Mouse (Mus musculus) kidney, embryonic 14.5 days (tissue): ENCODE data around the gene Rad51b. TPM values are rescaled to one million over a fixed set of nuclear protein-coding genes. Genes with fewer than 3 reads are reported as not detected.

Experiments
- ATAC-seq: fragments of 200-750 bp; cut with Nextera tagmentation; 2 replicates; pipeline ENCODE4 v1.8.0; 2017; ENCODE audit warnings: moderate number of reproducible peaks, mild to moderate bottlenecking, moderate TSS enrichment, moderate library complexity; ENCODE audit not compliant: low FRiP score, low TSS enrichment
- H3K27ac ChIP-seq: fragments of 300-500 bp; sonication (generic); 2 replicates; pipeline ENCODE4 v1.5.1; 2014; ENCODE audit warnings: low read depth, mild to moderate bottlenecking, low read length, moderate library complexity, mixed read lengths
- H3K27me3 ChIP-seq: fragments of 300-500 bp; sonication (generic); 2 replicates; pipeline ENCODE4 v1.6.1; 2014; ENCODE audit warnings: mild to moderate bottlenecking, low read length; ENCODE audit not compliant: control insufficient read depth, insufficient read depth
- H3K36me3 ChIP-seq: fragments of 300-500 bp; sonication (generic); 2 replicates; pipeline ENCODE4 v1.6.1; 2014; ENCODE audit warnings: low read length, mixed read lengths; ENCODE audit not compliant: control insufficient read depth, insufficient read depth
- H3K4me1 ChIP-seq: fragments of 300-500 bp; sonication (generic); 2 replicates; pipeline ENCODE4 v1.6.1; 2014; ENCODE audit warnings: low read length, mixed read lengths; ENCODE audit not compliant: control insufficient read depth, insufficient read depth
- H3K4me2 ChIP-seq: fragments of 300-500 bp; sonication (generic); replicated peaks from 2 replicates; pipeline ENCODE4 v1.6.1; 2014; ENCODE audit warnings: low read depth, mild to moderate bottlenecking, low read length
- H3K4me3 ChIP-seq: fragments of 300-500 bp; sonication (generic); 2 replicates; pipeline ENCODE4 v1.5.1; 2014; ENCODE audit warnings: mild to moderate bottlenecking, low read length
- H3K9ac ChIP-seq: fragments of 300-500 bp; sonication (generic); 2 replicates; pipeline ENCODE4 v1.6.1; 2014; ENCODE audit warnings: low read depth, mild to moderate bottlenecking, low read length, moderate library complexity
- H3K9me3 ChIP-seq: fragments of 300-500 bp; sonication (generic); 2 replicates; pipeline ENCODE4 v1.6.1; 2016; ENCODE audit warnings: low read length; ENCODE audit not compliant: control insufficient read depth
- WGBS: fragments of 180-500 bp; shearing (Covaris S2); extraction: QIAGEN DNeasy Blood & Tissue Kit; methylation state at CpG from one replicate; pipeline ENCODE4 v1.1.7; 2014; 5-methylcytosine and 5-hydroxymethylcytosine counted together
- polyA plus RNA-seq: library from polyadenylated mRNA; unstranded; fragments of >200 nt; fragmentation: Nextera tagmentation; extraction: Ambion mirVana; gene quantifications from 2 replicates; pipeline ENCODE4 v1.2.1, GENCODE M21; 2014

The Rad51b gene
- polyA plus RNA-seq, 1 experiment from 2014 or later = 7.2 TPM

- WGBS = 91% methylated on average over 2 of the region's 2 CpGs
- Histone ChIP-seq H3K4me1 (no peaks in the 10 kb centered on the region), H3K36me3 (no peaks in the 10 kb centered on the region), H3K27ac (no peak overlapping the region), H3K4me3 (no peak overlapping the region), H3K9me3 (no peaks in the 10 kb centered on the region), H3K9ac (no peak overlapping the region), H3K27me3 (no peaks in the 10 kb centered on the region), H3K4me2 (no peak overlapping the region)
- ATAC-seq = no peak
Measured at GRCm38 (mm10) chr12:79585336-79585735, 288.3 kb downstream of the Rad51b start.

- Histone ChIP-seq H3K36me3 (no peaks in the 10 kb centered on the region), H3K27me3 (no peaks in the 10 kb centered on the region), H3K4me1 (0 out of 2 replicates have a peak, but pooled peaks cover 5% of the 10 kb centered on the region), H3K9me3 (no peaks in the 10 kb centered on the region), H3K4me3 (no peak overlapping the region), H3K4me2 (no peak overlapping the region), H3K9ac (no peak overlapping the region), H3K27ac (no peak overlapping the region)
- ATAC-seq = no peak
- 96% methylated on average over 4 of the region's 4 CpGs for WGBS
Measured at GRCm38 (mm10) chr12:79588831-79589230, 291.7 kb downstream of the Rad51b start.

- no peak for ATAC-seq
- H3K4me1 ChIP-seq = 0 out of 2 replicates have a peak, but pooled peaks cover 5% of the 10 kb centered on the region
- no peak overlapping the region for H3K4me3 ChIP-seq
- 49% methylated on average over 4 of the region's 4 CpGs for WGBS
- H3K27ac ChIP-seq = no peak overlapping the region
- H3K27me3 ChIP-seq = no peaks in the 10 kb centered on the region
- no peaks in the 10 kb centered on the region for H3K9me3 ChIP-seq
- H3K36me3 ChIP-seq = no peaks in the 10 kb centered on the region
- H3K9ac ChIP-seq = no peak overlapping the region
- no peak overlapping the region for H3K4me2 ChIP-seq
Measured at GRCm38 (mm10) chr12:79592206-79592605, 295.1 kb downstream of the Rad51b start.

GRCm38 (mm10) chr12:79596842-79597241 is 299.8 kb downstream of the Rad51b start:
- no peak overlapping the region for H3K4me2 ChIP-seq
- H3K27ac ChIP-seq = no peak overlapping the region
- no peaks in the 10 kb centered on the region for H3K36me3 ChIP-seq
- ATAC-seq = no peak
- H3K9ac ChIP-seq = no peak overlapping the region
- no peaks in the 10 kb centered on the region for H3K9me3 ChIP-seq
- peaks cover 21% of the 10 kb centered on the region; the same call in 1 of the 2 replicates for H3K4me1 ChIP-seq
- no peaks in the 10 kb centered on the region for H3K27me3 ChIP-seq
- H3K4me3 ChIP-seq = no peak overlapping the region

GRCm38 (mm10) chr12:79597351-79597750 is 300.3 kb downstream of the Rad51b start:
- H3K9ac ChIP-seq = no peak overlapping the region
- 91% methylated on average over 2 of the region's 2 CpGs for WGBS
- H3K9me3 ChIP-seq = no peaks in the 10 kb centered on the region
- H3K4me1 ChIP-seq = peaks cover 18% of the 10 kb centered on the region; the same call in 1 of the 2 replicates
- no peak overlapping the region for H3K4me2 ChIP-seq
- H3K4me3 ChIP-seq = no peak overlapping the region
- ATAC-seq = no peak
- H3K27me3 ChIP-seq = no peaks in the 10 kb centered on the region
- H3K36me3 ChIP-seq = no peaks in the 10 kb centered on the region
- H3K27ac ChIP-seq = peak overlapping the region; percentile 48; the same call in 1 of the 2 replicates

- H3K4me1 ChIP-seq = peaks cover 16% of the 10 kb centered on the region; the same call in 1 of the 2 replicates
Measured at GRCm38 (mm10) chr12:79597786-79598185, 300.7 kb downstream of the Rad51b start.

GRCm38 (mm10) chr12:79598496-79598895 is 301.4 kb downstream of the Rad51b start:
- 17% methylated on average over 4 of the region's 4 CpGs for WGBS
- H3K9ac ChIP-seq = no peak overlapping the region
- peak overlapping the region; percentile 39; the same call in 1 of the 2 replicates for H3K27ac ChIP-seq
- H3K9me3 ChIP-seq = no peaks in the 10 kb centered on the region
- no peak overlapping the region for H3K4me3 ChIP-seq
- H3K4me1 ChIP-seq = peaks cover 16% of the 10 kb centered on the region; the same call in 1 of the 2 replicates
- no peaks in the 10 kb centered on the region for H3K36me3 ChIP-seq
- no peaks in the 10 kb centered on the region for H3K27me3 ChIP-seq
- no peak overlapping the region for H3K4me2 ChIP-seq
- ATAC-seq = peak; percentile 53; the same call in 1 of the 2 replicates

More at GRCm38 (mm10) chr12:79597786-79598185, 300.7 kb downstream of the Rad51b start:
- ATAC-seq = no peak
- Histone ChIP-seq H3K9ac (no peak overlapping the region), H3K4me3 (no peak overlapping the region), H3K27me3 (no peaks in the 10 kb centered on the region), H3K9me3 (no peaks in the 10 kb centered on the region), H3K36me3 (no peaks in the 10 kb centered on the region), H3K4me2 (no peak overlapping the region), H3K27ac (peak overlapping the region; percentile 48; the same call in 1 of the 2 replicates)
- 71% methylated on average over 2 of the region's 2 CpGs for WGBS

- no peak overlapping the region for H3K9ac ChIP-seq
- no peak overlapping the region for H3K4me2 ChIP-seq
- no peak for ATAC-seq
- no peaks in the 10 kb centered on the region for H3K36me3 ChIP-seq
- peaks cover 16% of the 10 kb centered on the region; the same call in 1 of the 2 replicates for H3K4me1 ChIP-seq
- WGBS = 23% methylated on average over 2 of the region's 2 CpGs
- H3K27ac ChIP-seq = peak overlapping the region; percentile 39; the same call in 1 of the 2 replicates
- H3K4me3 ChIP-seq = no peak overlapping the region
- no peaks in the 10 kb centered on the region for H3K9me3 ChIP-seq
- no peaks in the 10 kb centered on the region for H3K27me3 ChIP-seq
Measured at GRCm38 (mm10) chr12:79598901-79599300, 301.8 kb downstream of the Rad51b start.

- ATAC-seq = peak; percentile 88
Measured at GRCm38 (mm10) chr12:79600149-79600769, 303.2 kb downstream of the Rad51b start.

More at GRCm38 (mm10) chr12:79600149-79600769, 303.2 kb downstream of the Rad51b start:
- Histone ChIP-seq H3K9ac (no peak overlapping the region), H3K4me3 (no peak overlapping the region), H3K4me1 (peaks cover 16% of the 10 kb centered on the region; the same call in 1 of the 2 replicates), H3K36me3 (no peaks in the 10 kb centered on the region), H3K9me3 (no peaks in the 10 kb centered on the region), H3K4me2 (no peak overlapping the region), H3K27ac (peak overlapping the region; percentile 67), H3K27me3 (no peaks in the 10 kb centered on the region)
- WGBS = 35% methylated on average over 11 of the region's 11 CpGs
